Mouse (Mus musculus) ES-Bruce4 (cell line): Measurements from ENCODE around the gene Usp49. TPM values are rescaled to one million over a fixed set of nuclear protein-coding genes. Genes with fewer than 3 reads are reported as not detected.
"Not testable (repeated sequence)": the region's sequence is repeated elsewhere in the genome, so short reads cannot be mapped to it uniquely, and the experiment has no call there.

Experiments
- H3K27ac ChIP-seq: 2 replicates; pipeline ENCODE4 v1.5.1; 2012; ENCODE audit warnings: low read length, inconsistent platforms; ENCODE audit not compliant: insufficient read depth
- H3K27me3 ChIP-seq: 2 replicates; pipeline ENCODE4 v1.6.1; 2012; ENCODE audit warnings: mild to moderate bottlenecking, low read length, inconsistent platforms; ENCODE audit not compliant: control insufficient read depth, poor library complexity, insufficient read depth, severe bottlenecking
- H3K36me3 ChIP-seq: 2 replicates; pipeline ENCODE4 v1.6.1; 2012; ENCODE audit warnings: inconsistent platforms, mild to moderate bottlenecking, low read length, moderate library complexity; ENCODE audit not compliant: control insufficient read depth, poor library complexity, insufficient read depth, severe bottlenecking
- H3K4me1 ChIP-seq: one replicate; pipeline ENCODE4 v1.8.1; 2011; ENCODE audit warnings: low read length; ENCODE audit not compliant: control insufficient read depth, insufficient read depth
- H3K4me3 ChIP-seq: 2 replicates; pipeline ENCODE4 v1.5.1; 2011; ENCODE audit warnings: low read depth, mild to moderate bottlenecking, low read length
- H3K9ac ChIP-seq: 2 replicates; pipeline ENCODE4 v1.6.1; 2012; ENCODE audit warnings: low read depth, mild to moderate bottlenecking, inconsistent platforms; ENCODE audit not compliant: poor library complexity, severe bottlenecking
- H3K9me3 ChIP-seq: replicated peaks from 2 replicates; pipeline ENCODE4 v1.6.1; 2012; ENCODE audit warnings: mild to moderate bottlenecking, low read length, inconsistent platforms; ENCODE audit not compliant: control insufficient read depth, poor library complexity, insufficient read depth, severe bottlenecking
- CTCF ChIP-seq: IDR thresholded peaks from one replicate; pipeline ENCODE4 v1.8.1; 2011; ENCODE audit warnings: low read depth, low read length
- EP300 ChIP-seq: IDR thresholded peaks from 2 replicates; pipeline ENCODE4 v1.6.1; 2011; ENCODE audit warnings: low read depth, low read length; ENCODE audit not compliant: insufficient read depth
- POLR2A ChIP-seq: IDR thresholded peaks from one replicate; pipeline ENCODE4 v1.8.1; 2011; ENCODE audit warnings: low read length; ENCODE audit not compliant: insufficient read depth
- polyA plus RNA-seq: library from polyadenylated mRNA; stranded (reverse); fragments of >200 nt; gene quantifications from 2 replicates; pipeline ENCODE4 v1.2.4, GENCODE M21; 2011; ENCODE audit warnings: low read depth; ENCODE audit not compliant: missing spikeins, insufficient read depth, insufficient read length

The Usp49 gene
- polyA plus RNA-seq, 1 experiment, result 16.8 TPM

- TF ChIP-seq EP300 (no peak), CTCF (no peak), POLR2A (no peak)
- no peak overlapping the region for H3K4me3 ChIP-seq
- no peak overlapping the region for H3K9ac ChIP-seq
- H3K36me3 ChIP-seq, result no peaks in the 10 kb centered on the region; the same call in 1 of the 2 replicates
- no peaks in the 10 kb centered on the region for H3K4me1 ChIP-seq
- no peak overlapping the region for H3K27ac ChIP-seq
- no peaks in the 10 kb centered on the region for H3K27me3 ChIP-seq
- H3K9me3 ChIP-seq, result no peaks in the 10 kb centered on the region
These were observed 1.8 kb downstream of the Usp49 start for GRCm38 (mm10) chr17:47632181-47632840.

DNA sequence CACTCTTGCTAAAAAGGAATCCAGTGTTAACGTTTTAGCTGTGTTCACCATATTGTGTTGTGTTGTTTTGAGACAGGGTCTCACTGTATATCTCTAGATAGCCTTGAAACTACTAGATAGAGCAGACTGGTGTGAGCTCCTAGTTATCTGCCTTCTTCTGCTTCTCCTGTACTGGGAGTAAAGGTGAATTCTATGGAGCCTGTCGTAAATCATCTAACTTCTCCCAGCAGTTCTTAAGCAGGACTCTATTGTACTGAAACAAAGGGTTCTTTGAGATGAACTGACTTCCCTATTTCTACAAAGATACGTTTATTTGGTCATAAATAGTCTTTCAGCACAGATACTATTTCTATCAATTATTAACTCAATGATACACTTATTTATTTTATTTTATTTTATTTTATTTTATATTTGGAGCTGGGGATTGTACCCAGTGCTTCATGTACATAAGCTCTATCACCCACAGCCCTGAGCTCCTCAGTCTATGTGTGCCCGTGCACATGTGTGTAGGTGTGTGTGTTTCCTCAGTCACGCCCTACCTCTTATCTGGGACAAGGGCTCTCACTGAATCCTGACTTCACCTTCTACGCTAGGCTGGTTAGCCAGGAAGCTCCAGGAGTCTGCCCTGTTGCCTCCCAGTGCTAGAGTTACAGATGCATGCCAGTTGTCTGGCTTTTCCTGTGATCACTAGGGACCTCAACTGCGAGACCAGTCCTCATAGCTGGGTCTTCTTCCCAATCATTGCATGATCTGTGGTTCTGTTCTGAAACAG is 3.7 kb downstream of the Usp49 start:
- Histone ChIP-seq H3K27me3 (no peaks in the 10 kb centered on the region), H3K9ac (no peak overlapping the region), H3K4me3 (no peak overlapping the region), H3K27ac (no peak overlapping the region), H3K9me3 (no peaks in the 10 kb centered on the region), H3K4me1 (no peaks in the 10 kb centered on the region), H3K36me3 (no peaks in the 10 kb centered on the region; the same call in 1 of the 2 replicates)
- no peak for TF ChIP-seq POLR2A
- no peak for TF ChIP-seq CTCF
- no peak for TF ChIP-seq EP300

GRCm38 (mm10) chr17:47642992-47643391 is 12.5 kb downstream of the Usp49 start:
- no peak overlapping the region for H3K9ac ChIP-seq
- H3K27ac ChIP-seq, result no peak overlapping the region
- H3K4me3 ChIP-seq, result no peak overlapping the region
- no peaks in the 10 kb centered on the region for H3K4me1 ChIP-seq
- no peaks in the 10 kb centered on the region for H3K9me3 ChIP-seq
- H3K36me3 ChIP-seq, result no peaks in the 10 kb centered on the region
- H3K27me3 ChIP-seq, result no peaks in the 10 kb centered on the region
- TF ChIP-seq EP300 (no peak), CTCF (peak; percentile 27)

GRCm38 (mm10) chr17:47646683-47647082 is 16.2 kb downstream of the Usp49 start:
- Histone ChIP-seq H3K9ac (no peak overlapping the region), H3K4me3 (no peak overlapping the region), H3K4me1 (no peaks in the 10 kb centered on the region), H3K27ac (no peak overlapping the region), H3K36me3 (no peaks in the 10 kb centered on the region), H3K9me3 (no peaks in the 10 kb centered on the region), H3K27me3 (no peaks in the 10 kb centered on the region)
- peak; percentile 52 for TF ChIP-seq CTCF
- no peak for TF ChIP-seq EP300

- 0 out of 2 replicates have a peak, but pooled peaks have one; percentile 40 for TF ChIP-seq EP300
- TF ChIP-seq POLR2A, result no peak
- H3K27ac ChIP-seq, result peak overlapping the region; percentile 95
- no peaks in the 10 kb centered on the region for H3K27me3 ChIP-seq
- no peak overlapping the region for H3K9ac ChIP-seq
- no peaks in the 10 kb centered on the region for H3K4me1 ChIP-seq
- H3K36me3 ChIP-seq, result no peaks in the 10 kb centered on the region
- no peak overlapping the region for H3K4me3 ChIP-seq
- H3K9me3 ChIP-seq, result no peaks in the 10 kb centered on the region
These were observed 18.5 kb downstream of the Usp49 start for GRCm38 (mm10) chr17:47648966-47649365.

DNA sequence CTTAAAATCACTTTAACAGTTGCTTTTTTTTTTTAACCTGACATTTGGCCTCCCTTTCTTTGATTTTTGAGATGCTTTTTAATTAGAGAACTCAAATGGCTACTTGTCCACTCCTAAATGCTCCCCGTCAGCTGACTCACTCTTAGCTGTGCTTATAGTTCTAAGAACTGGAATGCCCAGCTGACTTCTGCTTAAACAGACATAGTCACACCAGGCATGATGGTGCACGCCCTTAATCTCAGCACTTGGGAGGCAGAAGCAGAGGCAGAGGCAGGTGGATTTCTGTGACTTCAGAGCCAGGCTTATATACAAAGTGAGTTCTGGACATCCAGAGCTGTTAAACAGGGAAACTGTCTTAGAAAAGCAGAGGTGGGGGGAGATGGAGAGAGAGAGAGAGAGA is 21.5 kb downstream of the Usp49 start:
- H3K27me3 ChIP-seq, result no peaks in the 10 kb centered on the region
- no peak overlapping the region for H3K4me3 ChIP-seq
- H3K9me3 ChIP-seq, result no peaks in the 10 kb centered on the region
- H3K9ac ChIP-seq, result no peak overlapping the region
- no peak overlapping the region for H3K27ac ChIP-seq
- H3K36me3 ChIP-seq, result no peaks in the 10 kb centered on the region
- no peaks in the 10 kb centered on the region for H3K4me1 ChIP-seq
- TF ChIP-seq EP300, result no peak
- no peak for TF ChIP-seq POLR2A
- no peak for TF ChIP-seq CTCF

DNA sequence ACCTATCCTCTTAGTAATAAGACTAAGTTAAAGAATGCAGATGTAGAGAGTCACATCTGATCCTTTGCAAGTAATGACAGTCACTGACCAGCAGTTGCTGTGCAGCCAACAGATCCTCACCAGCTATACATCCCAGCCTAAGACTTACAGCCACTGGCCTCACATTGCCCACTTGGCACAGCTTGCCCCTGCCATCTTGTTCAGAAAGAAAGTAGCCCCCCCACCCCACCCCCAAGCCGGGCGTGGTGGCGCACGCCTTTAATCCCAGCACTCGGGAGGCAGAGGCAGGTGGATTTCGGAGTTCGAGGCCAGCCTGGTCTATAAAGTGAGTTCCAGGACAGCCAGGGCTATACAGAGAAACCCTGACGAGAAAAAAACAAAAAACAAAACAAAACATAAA is 23.9 kb downstream of the Usp49 start:
- not testable (repeated sequence) for H3K27me3 ChIP-seq, H3K4me3 ChIP-seq, H3K36me3 ChIP-seq, H3K9me3 ChIP-seq, H3K4me1 ChIP-seq, H3K27ac ChIP-seq, H3K9ac ChIP-seq
